Mouse (Mus musculus): ENCODE measurements around the gene Nrxn2.

Nrxn2 gene

GRCm38 (mm10) chr19:6418233-6418879, at the start of gene Nrxn2:
Gene Nrxn2, plus strand, starts transcription at chr19:6418731.
- DNase-seq (ENCODE audit: low read depth, low spot score) = peak; percentile 79

GRCm38 (mm10) chr19:6370175-6370574, 48.4 kb upstream of the Nrxn2 start:
- no peak for DNase-seq (ENCODE audit: low read depth, low spot score)

- no peak for DNase-seq (ENCODE audit: low read depth, low spot score)
Measured at GRCm38 (mm10) chr19:6372433-6372832, 46.1 kb upstream of the Nrxn2 start.

- peak; percentile 67 for DNase-seq (ENCODE audit: low read depth, low spot score)
Measured at GRCm38 (mm10) chr19:6373539-6374400, 44.8 kb upstream of the Nrxn2 start.

GRCm38 (mm10) chr19:6374571-6374970, 44.0 kb upstream of the Nrxn2 start:
- no peak for DNase-seq (ENCODE audit: low read depth, low spot score)

GRCm38 (mm10) chr19:6375423-6376254, 42.9 kb upstream of the Nrxn2 start:
- DNase-seq (ENCODE audit: low read depth, low spot score) = no peak

GRCm38 (mm10) chr19:6376255-6376564, 42.3 kb upstream of the Nrxn2 start:
- DNase-seq (ENCODE audit: low read depth, low spot score) = no peak

GRCm38 (mm10) chr19:6376643-6377042, 41.9 kb upstream of the Nrxn2 start:
- no peak for DNase-seq (ENCODE audit: low read depth, low spot score)

GRCm38 (mm10) chr19:6377327-6378040, 41.0 kb upstream of the Nrxn2 start:
- DNase-seq (ENCODE audit: low read depth, low spot score) = no peak

- DNase-seq (ENCODE audit: low read depth, low spot score) = no peak
Measured at GRCm38 (mm10) chr19:6380411-6381166, 37.9 kb upstream of the Nrxn2 start.

GRCm38 (mm10) chr19:6381238-6381637, 37.3 kb upstream of the Nrxn2 start:
- DNase-seq (ENCODE audit: low read depth, low spot score) = no peak

GRCm38 (mm10) chr19:6382323-6382924, 36.1 kb upstream of the Nrxn2 start:
- DNase-seq (ENCODE audit: low read depth, low spot score) = no peak

- no peak for DNase-seq (ENCODE audit: low read depth, low spot score)
Measured at GRCm38 (mm10) chr19:6383470-6383869, 35.1 kb upstream of the Nrxn2 start.

- peak; percentile 58 for DNase-seq (ENCODE audit: low read depth, low spot score)
Measured at GRCm38 (mm10) chr19:6384128-6384527, 34.4 kb upstream of the Nrxn2 start, which contains the start of gene Pygm. Gene Pygm, plus strand, starts transcription at chr19:6384399.

GRCm38 (mm10) chr19:6384954-6385353, 33.6 kb upstream of the Nrxn2 start:
- no peak for DNase-seq (ENCODE audit: low read depth, low spot score)

- DNase-seq (ENCODE audit: low read depth, low spot score) = no peak
Measured at GRCm38 (mm10) chr19:6385419-6385818, 33.1 kb upstream of the Nrxn2 start.

GRCm38 (mm10) chr19:6385821-6386220, 32.7 kb upstream of the Nrxn2 start:
- no peak for DNase-seq (ENCODE audit: low read depth, low spot score)

- no peak for DNase-seq (ENCODE audit: low read depth, low spot score)
Measured at GRCm38 (mm10) chr19:6386234-6386633, 32.3 kb upstream of the Nrxn2 start.

- DNase-seq (ENCODE audit: low read depth, low spot score) = no peak
Measured at GRCm38 (mm10) chr19:6388006-6388405, 30.5 kb upstream of the Nrxn2 start.

- DNase-seq (ENCODE audit: low read depth, low spot score) = no peak
Measured at GRCm38 (mm10) chr19:6389803-6390202, 28.7 kb upstream of the Nrxn2 start.

Measured in retina, postnatal 7 days (tissue).